Mouse (Mus musculus): ENCODE results near the gene Azgp1. TPM values are rescaled to one million over a fixed set of nuclear protein-coding genes. Genes with fewer than 3 reads are reported as not detected.

The Azgp1 gene
- polyA plus RNA-seq, 1 experiment from 2014 or later = not detected

GRCm38 (mm10) chr5:137962945-137963344 is 18.4 kb upstream of the Azgp1 start, which contains the start of gene Gjc3:
Gene Gjc3 (minus strand): TSS chr5:137963098.
- Histone ChIP-seq H3K27ac (ENCODE audit: low read depth, low read length) (no peak within 1 kb of the TSS), H3K9ac (ENCODE audit: low read length) (no peak within 1 kb of the TSS), H3K27me3 (ENCODE audit: control insufficient read depth, insufficient read depth, low read length) (no peaks in the 10 kb centered on the region), H3K4me1 (ENCODE audit: control insufficient read depth, insufficient read depth, low read length) (no peaks in the 10 kb centered on the region), H3K36me3 (ENCODE audit: control insufficient read depth, insufficient read depth, low read length) (no peaks in the 10 kb centered on the region), H3K4me3 (ENCODE audit: low read depth, low read length) (no peak within 1 kb of the TSS), H3K9me3 (ENCODE audit: control insufficient read depth, low read length) (no peaks in the 10 kb centered on the region), H3K4me2 (ENCODE audit: low read depth) (no peak within 1 kb of the TSS)
- WGBS = 73% methylated on average over 8 of the region's 8 CpGs
- ATAC-seq (ENCODE audit: insufficient read depth, low FRiP score, low TSS enrichment) (no peak), DNase-seq (ENCODE audit: low spot score) (peak; percentile 12)

DNA sequence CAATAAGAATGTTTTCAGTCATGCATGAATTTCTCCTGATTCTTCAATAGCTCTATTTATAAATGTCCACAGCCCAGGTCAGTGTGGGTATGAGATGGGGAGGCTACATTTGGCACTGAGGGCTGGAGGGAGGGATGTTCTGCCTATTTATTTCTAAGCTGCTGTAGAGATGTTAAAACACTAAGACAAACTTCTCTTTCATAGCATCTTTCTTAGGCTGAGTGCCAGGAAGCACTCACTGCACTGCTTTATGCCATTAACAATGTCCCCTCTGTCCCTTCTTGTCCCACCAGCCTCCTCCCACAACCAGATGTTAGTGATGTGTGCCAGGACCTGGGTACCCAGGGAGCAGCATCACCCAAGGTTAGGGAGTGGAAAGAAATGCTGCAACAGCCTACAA is 14.8 kb upstream of the Azgp1 start:
- H3K4me1 ChIP-seq (ENCODE audit: control insufficient read depth, insufficient read depth, low read length) = no peaks in the 10 kb centered on the region
- no peak for ATAC-seq (ENCODE audit: insufficient read depth, low FRiP score, low TSS enrichment)
- H3K9me3 ChIP-seq (ENCODE audit: control insufficient read depth, low read length) = no peaks in the 10 kb centered on the region
- no peak overlapping the region for H3K4me2 ChIP-seq (ENCODE audit: low read depth)
- no peak for DNase-seq (ENCODE audit: low spot score)
- no peaks in the 10 kb centered on the region for H3K36me3 ChIP-seq (ENCODE audit: control insufficient read depth, insufficient read depth, low read length)
- no peak overlapping the region for H3K27ac ChIP-seq (ENCODE audit: low read depth, low read length)
- no peaks in the 10 kb centered on the region for H3K27me3 ChIP-seq (ENCODE audit: control insufficient read depth, insufficient read depth, low read length)
- H3K9ac ChIP-seq (ENCODE audit: low read length) = no peak overlapping the region
- H3K4me3 ChIP-seq (ENCODE audit: low read depth, low read length) = no peak overlapping the region

DNA sequence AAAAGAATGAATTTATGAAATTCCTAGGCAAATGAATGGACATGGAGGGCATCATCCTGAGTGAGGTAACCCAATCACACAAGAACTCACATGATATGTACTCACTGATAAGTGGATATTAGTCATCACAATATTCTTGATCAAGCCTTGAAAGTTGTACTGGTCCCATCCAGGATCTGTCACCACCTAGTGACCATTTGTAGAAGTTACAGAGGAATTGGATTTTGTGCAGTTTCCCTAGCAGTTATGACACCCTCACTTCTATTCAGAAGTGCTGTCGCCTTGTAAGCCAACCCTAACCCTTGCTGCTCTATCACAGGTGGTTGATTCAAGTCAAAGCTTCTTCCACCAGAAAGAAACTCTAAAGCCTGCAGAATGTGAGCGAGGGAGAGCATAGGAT is 8.2 kb upstream of the Azgp1 start:
- H3K27ac ChIP-seq (ENCODE audit: low read depth, low read length) = no peak overlapping the region
- H3K4me2 ChIP-seq (ENCODE audit: low read depth) = no peak overlapping the region
- no peaks in the 10 kb centered on the region for H3K9me3 ChIP-seq (ENCODE audit: control insufficient read depth, low read length)
- H3K4me1 ChIP-seq (ENCODE audit: control insufficient read depth, insufficient read depth, low read length) = no peaks in the 10 kb centered on the region
- WGBS = 70% methylated on average over 2 of the region's 2 CpGs
- no peak overlapping the region for H3K9ac ChIP-seq (ENCODE audit: low read length)
- no peaks in the 10 kb centered on the region for H3K36me3 ChIP-seq (ENCODE audit: control insufficient read depth, insufficient read depth, low read length)
- ATAC-seq (ENCODE audit: insufficient read depth, low FRiP score, low TSS enrichment) = no peak
- H3K4me3 ChIP-seq (ENCODE audit: low read depth, low read length) = no peak overlapping the region
- no peak for DNase-seq (ENCODE audit: low spot score)
- H3K27me3 ChIP-seq (ENCODE audit: control insufficient read depth, insufficient read depth, low read length) = no peaks in the 10 kb centered on the region

DNA sequence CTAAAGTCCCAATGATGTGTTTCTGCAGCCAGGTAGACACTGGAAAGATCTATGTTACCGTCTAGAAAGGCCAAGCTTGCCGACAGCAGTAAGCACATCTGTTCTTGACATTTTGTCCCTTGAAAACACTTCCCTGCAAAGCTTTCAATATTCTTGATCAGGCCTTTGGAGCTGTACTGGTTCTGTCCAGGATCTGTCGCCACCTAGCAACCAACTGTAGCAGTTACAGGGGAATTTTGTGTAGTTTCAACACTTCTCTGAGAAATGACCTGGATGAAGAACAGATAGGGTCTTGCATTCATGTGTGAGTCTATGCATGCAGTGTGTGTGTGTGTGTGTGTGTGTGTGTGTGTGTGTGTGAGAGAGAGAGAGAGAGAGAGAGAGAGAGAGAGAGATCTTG is 7.6 kb upstream of the Azgp1 start:
- 55% methylated on average over 3 of the region's 3 CpGs for WGBS
- Histone ChIP-seq H3K4me2 (ENCODE audit: low read depth) (no peak overlapping the region), H3K36me3 (ENCODE audit: control insufficient read depth, insufficient read depth, low read length) (no peaks in the 10 kb centered on the region), H3K9ac (ENCODE audit: low read length) (no peak overlapping the region), H3K27ac (ENCODE audit: low read depth, low read length) (no peak overlapping the region), H3K4me3 (ENCODE audit: low read depth, low read length) (no peak overlapping the region), H3K4me1 (ENCODE audit: control insufficient read depth, insufficient read depth, low read length) (no peaks in the 10 kb centered on the region), H3K9me3 (ENCODE audit: control insufficient read depth, low read length) (no peaks in the 10 kb centered on the region), H3K27me3 (ENCODE audit: control insufficient read depth, insufficient read depth, low read length) (no peaks in the 10 kb centered on the region)
- ATAC-seq (ENCODE audit: insufficient read depth, low FRiP score, low TSS enrichment) (no peak), DNase-seq (ENCODE audit: low spot score) (no peak)

DNA sequence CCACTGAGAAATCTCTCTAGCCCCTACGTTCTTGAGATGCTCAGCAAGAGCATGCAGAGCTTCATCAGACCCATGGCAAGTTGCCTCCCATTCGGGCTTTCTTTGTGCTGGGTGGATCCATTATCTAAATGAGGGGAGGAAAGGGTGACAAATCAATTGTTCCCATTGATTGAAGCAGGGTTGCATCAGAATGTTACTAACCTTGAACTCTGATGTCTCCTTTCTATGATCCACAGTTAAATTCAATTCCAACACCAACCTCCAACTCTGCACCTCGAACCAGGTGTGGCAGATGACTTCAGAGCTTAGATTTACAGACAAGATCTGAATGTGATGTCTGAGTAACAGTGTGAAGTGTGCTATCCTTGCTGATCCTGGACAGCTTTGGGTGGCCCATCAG is 6.6 kb upstream of the Azgp1 start:
- no peaks in the 10 kb centered on the region for H3K27me3 ChIP-seq (ENCODE audit: control insufficient read depth, insufficient read depth, low read length)
- ATAC-seq (ENCODE audit: insufficient read depth, low FRiP score, low TSS enrichment) (no peak), DNase-seq (ENCODE audit: low spot score) (no peak)
- H3K4me3 ChIP-seq (ENCODE audit: low read depth, low read length) = no peak overlapping the region
- H3K4me2 ChIP-seq (ENCODE audit: low read depth) = no peak overlapping the region
- no peaks in the 10 kb centered on the region for H3K36me3 ChIP-seq (ENCODE audit: control insufficient read depth, insufficient read depth, low read length)
- no peak overlapping the region for H3K27ac ChIP-seq (ENCODE audit: low read depth, low read length)
- H3K9ac ChIP-seq (ENCODE audit: low read length) = no peak overlapping the region
- WGBS = 71% methylated on average over 3 of the region's 3 CpGs
- no peaks in the 10 kb centered on the region for H3K4me1 ChIP-seq (ENCODE audit: control insufficient read depth, insufficient read depth, low read length)
- no peaks in the 10 kb centered on the region for H3K9me3 ChIP-seq (ENCODE audit: control insufficient read depth, low read length)

DNA sequence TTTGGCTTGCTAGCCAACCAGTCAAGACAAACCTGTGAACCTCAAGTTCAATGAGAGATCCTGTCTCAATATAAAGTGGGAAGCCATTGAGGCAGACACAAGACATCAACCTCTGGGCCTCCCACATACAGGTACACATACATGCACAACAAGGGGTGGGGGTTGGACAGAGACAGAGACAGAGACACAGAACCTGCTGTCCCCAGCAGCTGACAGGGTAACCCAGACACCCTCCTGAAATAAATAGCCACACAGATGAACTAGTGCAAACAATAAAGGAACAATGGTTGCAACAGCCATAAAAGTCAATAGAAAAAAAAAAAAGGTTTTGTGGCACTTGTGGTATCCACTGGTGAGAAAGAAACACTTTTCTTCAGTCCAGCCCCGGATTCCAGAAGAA is 5.9 kb upstream of the Azgp1 start:
- DNase-seq (ENCODE audit: low spot score) (no peak), ATAC-seq (ENCODE audit: insufficient read depth, low FRiP score, low TSS enrichment) (no peak)
- no peak overlapping the region for H3K27ac ChIP-seq (ENCODE audit: low read depth, low read length)
- no peak overlapping the region for H3K4me2 ChIP-seq (ENCODE audit: low read depth)
- H3K27me3 ChIP-seq (ENCODE audit: control insufficient read depth, insufficient read depth, low read length) = no peaks in the 10 kb centered on the region
- no peaks in the 10 kb centered on the region for H3K9me3 ChIP-seq (ENCODE audit: control insufficient read depth, low read length)
- H3K36me3 ChIP-seq (ENCODE audit: control insufficient read depth, insufficient read depth, low read length) = no peaks in the 10 kb centered on the region
- no peak overlapping the region for H3K4me3 ChIP-seq (ENCODE audit: low read depth, low read length)
- no peak overlapping the region for H3K9ac ChIP-seq (ENCODE audit: low read length)
- WGBS = 47% methylated on average over 1 of the region's 1 CpGs
- H3K4me1 ChIP-seq (ENCODE audit: control insufficient read depth, insufficient read depth, low read length) = no peaks in the 10 kb centered on the region

DNA sequence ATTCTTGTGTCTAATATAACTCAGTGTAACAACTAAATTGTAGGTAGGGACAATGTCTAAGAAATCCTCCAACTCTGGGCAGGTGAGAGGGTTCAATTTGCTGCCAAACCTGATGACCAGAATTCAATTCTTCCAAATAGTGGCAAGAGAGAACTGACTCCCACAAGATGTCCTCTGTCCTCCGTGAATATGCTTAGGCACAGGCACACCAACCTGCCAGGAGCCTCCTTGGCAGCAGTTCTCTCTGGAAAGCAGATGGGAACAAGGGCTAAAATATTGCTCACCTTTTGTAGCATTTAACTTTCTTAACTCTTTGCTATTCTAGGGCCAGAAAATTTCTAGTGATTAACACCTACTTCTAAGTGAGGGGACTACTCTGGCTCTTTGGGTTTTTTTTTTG is 4.0 kb upstream of the Azgp1 start:
- Histone ChIP-seq H3K36me3 (ENCODE audit: control insufficient read depth, insufficient read depth, low read length) (no peaks in the 10 kb centered on the region), H3K27ac (ENCODE audit: low read depth, low read length) (no peak overlapping the region), H3K4me2 (ENCODE audit: low read depth) (no peak overlapping the region), H3K27me3 (ENCODE audit: control insufficient read depth, insufficient read depth, low read length) (no peaks in the 10 kb centered on the region), H3K9me3 (ENCODE audit: control insufficient read depth, low read length) (no peaks in the 10 kb centered on the region), H3K4me3 (ENCODE audit: low read depth, low read length) (no peak overlapping the region), H3K9ac (ENCODE audit: low read length) (no peak overlapping the region), H3K4me1 (ENCODE audit: control insufficient read depth, insufficient read depth, low read length) (no peaks in the 10 kb centered on the region)
- ATAC-seq (ENCODE audit: insufficient read depth, low FRiP score, low TSS enrichment) = no peak
- DNase-seq (ENCODE audit: low spot score) = no peak
- 50% methylated on average over 1 of the region's 1 CpGs for WGBS

GRCm38 (mm10) chr5:137979081-137979480 is 2.2 kb upstream of the Azgp1 start:
- Histone ChIP-seq H3K4me2 (ENCODE audit: low read depth) (no peak overlapping the region), H3K36me3 (ENCODE audit: control insufficient read depth, insufficient read depth, low read length) (no peaks in the 10 kb centered on the region), H3K4me1 (ENCODE audit: control insufficient read depth, insufficient read depth, low read length) (no peaks in the 10 kb centered on the region), H3K27me3 (ENCODE audit: control insufficient read depth, insufficient read depth, low read length) (no peaks in the 10 kb centered on the region), H3K9me3 (ENCODE audit: control insufficient read depth, low read length) (no peaks in the 10 kb centered on the region), H3K4me3 (ENCODE audit: low read depth, low read length) (no peak overlapping the region), H3K9ac (ENCODE audit: low read length) (no peak overlapping the region), H3K27ac (ENCODE audit: low read depth, low read length) (no peak overlapping the region)
- no peak for ATAC-seq (ENCODE audit: insufficient read depth, low FRiP score, low TSS enrichment)
- WGBS = 78% methylated on average over 2 of the region's 2 CpGs
- no peak for DNase-seq (ENCODE audit: low spot score)

GRCm38 (mm10) chr5:137986351-137986750 is 5.0 kb downstream of the Azgp1 start:
- DNase-seq (ENCODE audit: low spot score) = no peak
- 88% methylated on average over 1 of the region's 1 CpGs for WGBS
- Histone ChIP-seq H3K4me3 (ENCODE audit: low read depth, low read length) (no peak overlapping the region), H3K9me3 (ENCODE audit: control insufficient read depth, low read length) (no peaks in the 10 kb centered on the region), H3K9ac (ENCODE audit: low read length) (no peak overlapping the region), H3K36me3 (ENCODE audit: control insufficient read depth, insufficient read depth, low read length) (no peaks in the 10 kb centered on the region), H3K27me3 (ENCODE audit: control insufficient read depth, insufficient read depth, low read length) (no peaks in the 10 kb centered on the region), H3K27ac (ENCODE audit: low read depth, low read length) (no peak overlapping the region), H3K4me2 (ENCODE audit: low read depth) (no peak overlapping the region), H3K4me1 (ENCODE audit: control insufficient read depth, insufficient read depth, low read length) (no peaks in the 10 kb centered on the region)
- no peak for ATAC-seq (ENCODE audit: insufficient read depth, low FRiP score, low TSS enrichment)

All from neural tube, embryonic 11.5 days (tissue).